Mouse (Mus musculus) CH12.LX (cell line): ENCODE measurements around the gene Asf1a.

Experiments used
- CTCF ChIP-seq, 2 experiments: IDR thresholded peaks in 1 of 2; conservative IDR thresholded peaks in 1 of 2; 2 replicates each; pipeline ENCODE4 v1.5.1; 2011 to 2012; ENCODE audit warnings: low read depth in 2 of 2, low read length in 2 of 2, improper control_type of control experiment in 1 of 2, inconsistent platforms in 1 of 2, mild to moderate bottlenecking in 1 of 2, moderate library complexity in 1 of 2
- EP300 ChIP-seq: IDR thresholded peaks from 2 replicates; pipeline ENCODE4 v1.6.1; 2011; ENCODE audit warnings: low read length, improper control_type of control experiment
- HCFC1 ChIP-seq: IDR thresholded peaks from 2 replicates; pipeline ENCODE4 v1.6.1; 2012; ENCODE audit warnings: low read depth, mild to moderate bottlenecking, inconsistent platforms, low read length, improper control_type of control experiment
- IRF4 ChIP-seq: IDR thresholded peaks from 2 replicates; pipeline ENCODE4 v1.6.1; 2014; ENCODE audit warnings: low read depth, mild to moderate bottlenecking, inconsistent platforms, low read length, improper control_type of control experiment
- JUND ChIP-seq: conservative IDR thresholded peaks from 2 replicates; pipeline ENCODE4 v1.6.1; 2011; ENCODE audit warnings: low read depth, low read length, improper control_type of control experiment
- KAT2A ChIP-seq: IDR thresholded peaks from 2 replicates; pipeline ENCODE4 v1.6.1; 2012; ENCODE audit warnings: low read length, improper control_type of control experiment, inconsistent platforms; ENCODE audit not compliant: insufficient replicate concordance
- MAX ChIP-seq: IDR thresholded peaks from 2 replicates; pipeline ENCODE4 v1.6.1; 2011; ENCODE audit warnings: low read length, improper control_type of control experiment
- NRF1 ChIP-seq: IDR thresholded peaks from 2 replicates; pipeline ENCODE4 v1.6.1; 2014; ENCODE audit warnings: low read depth, mild to moderate bottlenecking, inconsistent platforms, low read length, improper control_type of control experiment, moderate library complexity
- POLR2A ChIP-seq: IDR thresholded peaks from 2 replicates; pipeline ENCODE4 v1.6.1; 2011; ENCODE audit warnings: low read depth, mild to moderate bottlenecking, improper control_type of control experiment, low read length
- RAD21 ChIP-seq: IDR thresholded peaks from 2 replicates; pipeline ENCODE4 v1.6.1; 2011; ENCODE audit warnings: low read depth, mild to moderate bottlenecking, low read length, improper control_type of control experiment, moderate library complexity
- SMC3 ChIP-seq: IDR thresholded peaks from 2 replicates; pipeline ENCODE4 v1.6.1; 2011; ENCODE audit warnings: low read depth, low read length, improper control_type of control experiment
- USF1 ChIP-seq: IDR thresholded peaks from 2 replicates; pipeline ENCODE4 v1.6.1; 2014; ENCODE audit warnings: low read depth, mild to moderate bottlenecking, inconsistent platforms, low read length, improper control_type of control experiment
- USF2 ChIP-seq: conservative IDR thresholded peaks from 2 replicates; pipeline ENCODE4 v1.6.1; 2011; ENCODE audit warnings: low read depth, low read length, improper control_type of control experiment

DNA sequence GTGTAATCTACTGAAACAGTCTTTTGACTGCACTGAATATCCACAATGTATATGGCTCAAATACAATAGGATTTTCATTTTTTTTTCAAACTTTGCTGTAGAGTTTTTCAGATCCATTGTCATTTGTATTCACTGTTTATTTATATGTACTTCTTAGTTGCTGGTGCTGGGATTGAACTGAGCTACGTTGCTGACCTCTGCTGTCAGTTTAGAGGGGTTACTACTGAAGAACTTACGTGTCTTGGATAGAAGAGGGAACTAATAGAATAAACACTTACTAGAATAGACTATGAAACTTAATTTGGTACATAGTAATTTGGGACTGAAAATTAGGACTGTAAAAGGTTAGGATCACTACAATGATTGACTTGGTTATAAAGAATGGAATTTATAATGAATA lies 8.8 kb downstream of the Asf1a start:
- peak in 1 of 2 experiments; percentile 17; a peak in 1 of 4 replicates for TF ChIP-seq CTCF (conservative IDR thresholded peaks at IDR 0.05 in 1 of 2, IDR thresholded peaks at IDR 0.05 in 1 of 2; ENCODE audit: low read depth in 2 of 2, low read length in 2 of 2)
- no peak for TF ChIP-seq JUND
- TF ChIP-seq KAT2A: no peak
- TF ChIP-seq EP300: no peak
- TF ChIP-seq IRF4: no peak
- no peak for TF ChIP-seq USF1
- TF ChIP-seq POLR2A: no peak
- TF ChIP-seq SMC3: no peak
- peak; percentile 4 for TF ChIP-seq RAD21
- TF ChIP-seq USF2: no peak
- no peak for TF ChIP-seq MAX
- no peak for TF ChIP-seq NRF1
- TF ChIP-seq HCFC1: no peak
